Mouse (Mus musculus) lung, adult 2 months (tissue): ENCODE results near the gene Ppfia1.

Experiments used
- CTCF ChIP-seq: fragments of 200-500 bp; IDR thresholded peaks from 2 replicates; pipeline ENCODE4 v1.5.1; 2011; ENCODE audit warnings: mild to moderate bottlenecking, low read length, control low read depth; ENCODE audit not compliant: insufficient read depth
- POLR2A ChIP-seq: fragments of 200-500 bp; IDR thresholded peaks from 2 replicates; pipeline ENCODE4 v1.6.1; 2011; ENCODE audit warnings: low read depth, mild to moderate bottlenecking, control low read depth, low read length, borderline replicate concordance; ENCODE audit errors: extremely low read depth

DNA sequence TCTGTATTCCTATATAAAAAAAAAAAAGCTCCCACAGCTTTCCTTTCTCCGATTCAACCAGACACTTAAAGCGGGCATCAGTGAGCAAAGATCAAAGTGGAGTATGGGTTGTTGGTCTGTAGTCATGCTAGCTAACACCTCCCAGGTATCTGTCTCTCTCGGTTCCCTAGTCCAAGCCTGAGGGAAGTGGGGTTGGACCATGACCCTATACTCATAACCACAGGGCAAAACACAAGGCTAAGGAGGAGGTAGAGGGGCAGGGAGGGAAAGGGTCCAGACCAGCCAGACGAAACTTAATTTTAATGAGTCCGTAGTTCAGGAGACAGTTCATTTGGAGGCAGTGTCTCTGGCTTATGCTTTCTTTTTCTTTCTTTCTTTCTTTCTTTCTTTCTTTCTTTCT, 18.7 kb upstream of the Ppfia1 start:
- TF ChIP-seq CTCF (no peak), POLR2A (no peak)
